ENCODE assay signal across 14 mouse cellular contexts in genomic region chr4:47670476-47670875, GRCm38 (mm10).
A peak's percentile ranks its signal among the peaks of the same experiment; 100 is the strongest.
DNase-seq lines count a peak whose midpoint lies in the region; ATAC-seq and TF ChIP-seq lines count a peak whose summit lies in the region.
"Had no signal": no experiment of that assay in that cellular context is flagged by ENCODE, and none has a peak within 500 bp of the region (broad histone marks: within the 10 kb centered on the region; RNA-seq: fewer than 3 reads in every experiment).

No protein-coding gene starts in this region.

- no peak overlapping the region for H3K27ac ChIP-seq in layer of hippocampus, adult 2 months
- no peak overlapping the region for H3K27ac ChIP-seq in kidney, embryonic 14.5 days (ENCODE audit: low read depth, low read length)
- H3K27ac ChIP-seq: embryonic facial prominence, embryonic 12.5 days; forebrain, embryonic 15.5 days; midbrain, embryonic 15.5 days had no signal

- no peak for TF ChIP-seq CTCF in layer of hippocampus, adult 2 months (conservative IDR thresholded peaks at IDR 0.05)

- no peaks in the 10 kb centered on the region for H3K9me3 ChIP-seq in kidney, embryonic 14.5 days (ENCODE audit: control insufficient read depth, low read length)
- H3K9me3 ChIP-seq: embryonic facial prominence, embryonic 12.5 days; forebrain, embryonic 15.5 days; midbrain, embryonic 15.5 days had no signal

- H3K4me3 ChIP-seq in layer of hippocampus, adult 2 months = no peak overlapping the region
- no peak overlapping the region for H3K4me3 ChIP-seq in kidney, embryonic 14.5 days (ENCODE audit: low read length)
- H3K4me3 ChIP-seq: embryonic facial prominence, embryonic 12.5 days; forebrain, embryonic 15.5 days; midbrain, embryonic 15.5 days had no signal

- intact Hi-C loops in heart, postnatal 10 days (cut with DNase I) = loop anchor here (2.0 kb wide), 1 partner anchor 76 kb away; no protein-coding TSS in a partner anchor

- no peaks in the 10 kb centered on the region for H3K4me1 ChIP-seq in kidney, embryonic 14.5 days (ENCODE audit: control insufficient read depth, insufficient read depth, low read length)
- H3K4me1 ChIP-seq: embryonic facial prominence, embryonic 12.5 days; forebrain, embryonic 15.5 days; midbrain, embryonic 15.5 days had no signal

- H3K36me3 ChIP-seq in kidney, embryonic 14.5 days (ENCODE audit: control insufficient read depth, insufficient read depth, low read length) = no peaks in the 10 kb centered on the region
- H3K36me3 ChIP-seq: embryonic facial prominence, embryonic 12.5 days; forebrain, embryonic 15.5 days; midbrain, embryonic 15.5 days had no signal

- no peaks in the 10 kb centered on the region for H3K27me3 ChIP-seq in kidney, embryonic 14.5 days (ENCODE audit: control insufficient read depth, insufficient read depth, low read length)
- H3K27me3 ChIP-seq: embryonic facial prominence, embryonic 12.5 days; forebrain, embryonic 15.5 days; midbrain, embryonic 15.5 days had no signal

- no peak for ATAC-seq in granulocyte monocyte progenitor cell, adult 5-6 weeks (replicated peaks; ENCODE audit: poor library complexity, severe bottlenecking)
- no peak for ATAC-seq in kidney, embryonic 14.5 days (ENCODE audit: low FRiP score, low TSS enrichment)
- ATAC-seq: forebrain, embryonic 15.5 days; midbrain, embryonic 15.5 days had no signal

- 71% methylated on average over 3 of the region's 3 CpGs for WGBS in kidney, embryonic 14.5 days

- peak; percentile 74 for DNase-seq in adrenal gland, adult 2 months
- peak; percentile 33 for DNase-seq in adrenal gland, postnatal 25 days
- DNase-seq in heart, adult 18-20 months = peak; percentile 74 to 83
- peak; percentile 80 to 81 for DNase-seq in heart, postnatal 10 days
- no peak for DNase-seq in layer of hippocampus, adult 2 months (ENCODE audit: low spot score in 2 of 2)
- DNase-seq: cerebellum, postnatal 14 days; kidney, postnatal 14 days; lung, postnatal 4 days had no signal

- H3K9ac ChIP-seq in kidney, embryonic 14.5 days (ENCODE audit: low read depth, low read length) = no peak overlapping the region
- H3K9ac ChIP-seq: embryonic facial prominence, embryonic 12.5 days; forebrain, embryonic 15.5 days; midbrain, embryonic 15.5 days had no signal

- no peak overlapping the region for H3K4me2 ChIP-seq in kidney, embryonic 14.5 days (replicated peaks; ENCODE audit: low read depth, low read length)
- H3K4me2 ChIP-seq: embryonic facial prominence, embryonic 12.5 days; forebrain, embryonic 15.5 days; liver, embryonic 11.5 days; midbrain, embryonic 15.5 days had no signal

Comparison
In these comparisons a context has a peak if more than half of its experiments do, and no peak if none do; other contexts are left out.
1. DNase-seq: peak in adrenal gland, adult 2 months (single experiment), adrenal gland, postnatal 25 days (single experiment), heart, adult 18-20 months (2 of 2) and heart, postnatal 10 days (2 of 2); none in layer of hippocampus, adult 2 months (0 of 2).